Mouse (Mus musculus): ENCODE results near the gene Ccdc116.
"Not testable (repeated sequence)": the region's sequence is repeated elsewhere in the genome, so short reads cannot be mapped to it uniquely, and the experiment has no call there.

Ccdc116 gene

GRCm38 (mm10) chr16:17146772-17147235 lies at the start of gene Ccdc116:
Gene Ccdc116, minus strand, starts transcription at chr16:17147229.
- DNase-seq (ENCODE audit: low read depth, low spot score) = peak; percentile 94

GRCm38 (mm10) chr16:17193823-17194222 lies 46.8 kb upstream of the Ccdc116 start:
- DNase-seq (ENCODE audit: low read depth, low spot score) = no peak

- DNase-seq (ENCODE audit: low read depth, low spot score) = no peak
Observed at GRCm38 (mm10) chr16:17185475-17185874, 38.4 kb upstream of the Ccdc116 start.

- no peak for DNase-seq (ENCODE audit: low read depth, low spot score)
Observed at GRCm38 (mm10) chr16:17183003-17183402, 36.0 kb upstream of the Ccdc116 start.

GRCm38 (mm10) chr16:17182136-17182535 lies 35.1 kb upstream of the Ccdc116 start:
- DNase-seq (ENCODE audit: low read depth, low spot score) = peak; percentile 42

GRCm38 (mm10) chr16:17181382-17181781 lies 34.4 kb upstream of the Ccdc116 start:
- DNase-seq (ENCODE audit: low read depth, low spot score) = peak; percentile 85

GRCm38 (mm10) chr16:17179706-17180105 lies 32.7 kb upstream of the Ccdc116 start:
- no peak for DNase-seq (ENCODE audit: low read depth, low spot score)

GRCm38 (mm10) chr16:17177623-17178170 lies 30.7 kb upstream of the Ccdc116 start:
- DNase-seq (ENCODE audit: low read depth, low spot score) = no peak

- DNase-seq (ENCODE audit: low read depth, low spot score) = no peak
Observed at GRCm38 (mm10) chr16:17175765-17176164, 28.7 kb upstream of the Ccdc116 start.

GRCm38 (mm10) chr16:17168049-17168448 lies 21.0 kb upstream of the Ccdc116 start:
- no peak for DNase-seq (ENCODE audit: low read depth, low spot score)

- no peak for DNase-seq (ENCODE audit: low read depth, low spot score)
Observed at GRCm38 (mm10) chr16:17167179-17167578, 20.1 kb upstream of the Ccdc116 start.

GRCm38 (mm10) chr16:17165478-17165877 lies 18.4 kb upstream of the Ccdc116 start:
- not testable (repeated sequence) for DNase-seq (ENCODE audit: low read depth, low spot score)

- no peak for DNase-seq (ENCODE audit: low read depth, low spot score)
Observed at GRCm38 (mm10) chr16:17154346-17154745, 7.3 kb upstream of the Ccdc116 start.

- DNase-seq (ENCODE audit: low read depth, low spot score) = no peak
Observed at GRCm38 (mm10) chr16:17151874-17152273, 4.8 kb upstream of the Ccdc116 start.

GRCm38 (mm10) chr16:17150520-17151258 lies 3.7 kb upstream of the Ccdc116 start:
- DNase-seq (ENCODE audit: low read depth, low spot score) = no peak

- peak; percentile 75 for DNase-seq (ENCODE audit: low read depth, low spot score)
Observed at GRCm38 (mm10) chr16:17148084-17148483, 1.1 kb upstream of the Ccdc116 start.

GRCm38 (mm10) chr16:17147391-17147929 lies 431 bp upstream of the Ccdc116 start:
- DNase-seq (ENCODE audit: low read depth, low spot score) = peak; percentile 77

- DNase-seq (ENCODE audit: low read depth, low spot score) = peak; percentile 48
Observed at GRCm38 (mm10) chr16:17144339-17144738, 2.7 kb downstream of the Ccdc116 start, which contains the start of gene Ydjc. Gene Ydjc, plus strand, starts transcription at chr16:17144621.

- DNase-seq (ENCODE audit: low read depth, low spot score) = no peak
Observed at GRCm38 (mm10) chr16:17137355-17137754, 9.7 kb downstream of the Ccdc116 start.

GRCm38 (mm10) chr16:17132906-17133200 lies 14.2 kb downstream of the Ccdc116 start:
- DNase-seq (ENCODE audit: low read depth, low spot score) = peak; percentile 29

GRCm38 (mm10) chr16:17132089-17132905 lies 14.7 kb downstream of the Ccdc116 start, which contains the start of gene Sdf2l1:
Gene Sdf2l1, minus strand, starts transcription at chr16:17132383.
- peak; percentile 98 for DNase-seq (ENCODE audit: low read depth, low spot score)

Measured in A20 (cell line).